Mouse (Mus musculus): ENCODE data around the gene Apom.

GRCm38 (mm10) chr17:35167794-35168193 is 35.9 kb upstream of the Apom start:
- TF ChIP-seq EP300 (IDR thresholded peaks at IDR 0.05; ENCODE audit: low read depth) (no peak), CTCF (IDR thresholded peaks at IDR 0.05; ENCODE audit: low read depth) (no peak)
